Mouse (Mus musculus): ENCODE measurements at regions not wholly inside any gene's neighbourhood (a gene's known extent, or its start where the extent isn't known, plus 50 kb on each side); places are given as distances from the start of the nearest gene placed in this dataset.
"Not testable (repeated sequence)": the region's sequence is repeated elsewhere in the genome, so short reads cannot be mapped to it uniquely, and the experiment has no call there.

GRCm38 (mm10) chrX:70606349-70606748 is 129.4 kb upstream of the Tmem185a start:
- DNase-seq (ENCODE audit: low read depth): peak; percentile 72
- TF ChIP-seq CTCF (IDR thresholded peaks at IDR 0.05; ENCODE audit: borderline replicate concordance, extremely low read depth, insufficient read depth, insufficient read length) (no peak), POLR2A (IDR thresholded peaks at IDR 0.05; ENCODE audit: borderline replicate concordance, extremely low read depth, insufficient read depth, insufficient read length, poor library complexity, severe bottlenecking) (no peak)

- DNase-seq (ENCODE audit: low read depth): peak; percentile 76
- peak; percentile 52; the same call in 1 of the 2 replicates for TF ChIP-seq CTCF (IDR thresholded peaks at IDR 0.05; ENCODE audit: borderline replicate concordance, extremely low read depth, insufficient read depth, insufficient read length)
Measured at GRCm38 (mm10) chrX:70582344-70582743, 105.4 kb upstream of the Tmem185a start.

GRCm38 (mm10) chrX:70580171-70580570 is 103.2 kb upstream of the Tmem185a start:
- no peak for DNase-seq (ENCODE audit: low read depth)

GRCm38 (mm10) chrX:70574243-70574642 is 97.3 kb upstream of the Tmem185a start:
- DNase-seq (ENCODE audit: low read depth): not testable (repeated sequence)

More at GRCm38 (mm10) chrX:70580171-70580570, 103.2 kb upstream of the Tmem185a start:
- TF ChIP-seq CTCF (IDR thresholded peaks at IDR 0.05; ENCODE audit: borderline replicate concordance, extremely low read depth, insufficient read depth, insufficient read length) (no peak), POLR2A (IDR thresholded peaks at IDR 0.05; ENCODE audit: borderline replicate concordance, extremely low read depth, insufficient read depth, insufficient read length, poor library complexity, severe bottlenecking) (no peak)

GRCm38 (mm10) chrX:70570586-70570985 is 93.6 kb upstream of the Tmem185a start:
- not testable (repeated sequence) for DNase-seq (ENCODE audit: low read depth)

- peak; percentile 2 for DNase-seq (ENCODE audit: low read depth)
Measured at GRCm38 (mm10) chrX:70569339-70569979, 92.5 kb upstream of the Tmem185a start.
